Mouse (Mus musculus) intestine, embryonic 15.5 days (tissue): ENCODE results near the gene Map3k12. TPM values are rescaled to one million over a fixed set of nuclear protein-coding genes. Genes with fewer than 3 reads are reported as not detected.

Experiments
- ATAC-seq: fragments of 200-750 bp; cut with Nextera tagmentation; 2 replicates; pipeline ENCODE4 v1.8.0; 2017; ENCODE audit warnings: moderate TSS enrichment, moderate library complexity
- H3K27ac ChIP-seq: fragments of 300-500 bp; sonication (generic); 2 replicates; pipeline ENCODE4 v1.5.1; 2015; ENCODE audit warnings: mild to moderate bottlenecking, inconsistent platforms
- H3K27me3 ChIP-seq: fragments of 300-500 bp; sonication (generic); replicated peaks from 2 replicates; pipeline ENCODE4 v1.6.1; 2015; ENCODE audit warnings: inconsistent platforms
- H3K36me3 ChIP-seq: fragments of 300-500 bp; sonication (generic); 2 replicates; pipeline ENCODE4 v1.6.1; 2015; ENCODE audit warnings: inconsistent platforms
- H3K4me1 ChIP-seq: fragments of 300-500 bp; sonication (generic); replicated peaks from 2 replicates; pipeline ENCODE4 v1.6.1; 2015; ENCODE audit warnings: inconsistent platforms
- H3K4me2 ChIP-seq: fragments of 300-500 bp; sonication (generic); replicated peaks from 2 replicates; pipeline ENCODE4 v1.6.1; 2015; ENCODE audit warnings: mild to moderate bottlenecking, inconsistent platforms
- H3K4me3 ChIP-seq: fragments of 300-500 bp; sonication (generic); replicated peaks from 2 replicates; pipeline ENCODE4 v1.5.1; 2015; ENCODE audit warnings: inconsistent platforms
- H3K9ac ChIP-seq: fragments of 300-500 bp; sonication (generic); 2 replicates; pipeline ENCODE4 v1.6.1; 2015; ENCODE audit warnings: inconsistent platforms
- H3K9me3 ChIP-seq: fragments of 300-500 bp; sonication (generic); 2 replicates; pipeline ENCODE4 v1.6.1; 2016; ENCODE audit warnings: inconsistent platforms
- WGBS: fragments of 180-500 bp; shearing (Covaris S2); methylation state at CpG from one replicate; pipeline ENCODE4 v1.1.7; 2015; 5-methylcytosine and 5-hydroxymethylcytosine counted together
- polyA plus RNA-seq: library from polyadenylated mRNA; unstranded; fragments of >200 nt; fragmentation: Nextera tagmentation; extraction: Ambion mirVana; gene quantifications from 2 replicates; pipeline ENCODE4 v1.2.1, GENCODE M21; 2015

Gene Map3k12
- polyA plus RNA-seq, 1 experiment from 2014 or later = 10.8 TPM

DNA sequence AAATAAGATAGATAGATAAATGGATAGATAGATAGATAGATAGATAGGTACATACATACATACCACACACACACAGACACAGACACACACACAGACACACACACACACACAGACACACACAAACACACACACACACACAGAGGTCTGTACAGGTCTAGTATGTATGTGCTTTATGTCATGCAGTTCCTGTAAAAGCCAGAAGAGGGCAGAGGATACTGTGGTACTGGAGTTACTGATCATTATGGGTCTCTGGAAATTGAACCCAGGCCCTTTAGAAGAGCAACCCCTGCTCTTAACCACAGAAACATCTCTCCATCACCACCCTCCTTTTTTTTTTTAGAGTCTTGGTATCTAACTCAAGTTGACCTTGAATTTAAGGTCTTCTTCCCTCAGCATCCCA, 53.2 kb downstream of the Map3k12 start:
- Histone ChIP-seq H3K9me3 (no peaks in the 10 kb centered on the region), H3K4me2 (no peak overlapping the region), H3K36me3 (0 out of 2 replicates have a peak, but pooled peaks cover 8% of the 10 kb centered on the region), H3K9ac (no peak overlapping the region), H3K4me1 (peaks cover 12% of the 10 kb centered on the region), H3K27ac (no peak overlapping the region), H3K4me3 (no peak overlapping the region), H3K27me3 (no peaks in the 10 kb centered on the region)
- no peak for ATAC-seq

DNA sequence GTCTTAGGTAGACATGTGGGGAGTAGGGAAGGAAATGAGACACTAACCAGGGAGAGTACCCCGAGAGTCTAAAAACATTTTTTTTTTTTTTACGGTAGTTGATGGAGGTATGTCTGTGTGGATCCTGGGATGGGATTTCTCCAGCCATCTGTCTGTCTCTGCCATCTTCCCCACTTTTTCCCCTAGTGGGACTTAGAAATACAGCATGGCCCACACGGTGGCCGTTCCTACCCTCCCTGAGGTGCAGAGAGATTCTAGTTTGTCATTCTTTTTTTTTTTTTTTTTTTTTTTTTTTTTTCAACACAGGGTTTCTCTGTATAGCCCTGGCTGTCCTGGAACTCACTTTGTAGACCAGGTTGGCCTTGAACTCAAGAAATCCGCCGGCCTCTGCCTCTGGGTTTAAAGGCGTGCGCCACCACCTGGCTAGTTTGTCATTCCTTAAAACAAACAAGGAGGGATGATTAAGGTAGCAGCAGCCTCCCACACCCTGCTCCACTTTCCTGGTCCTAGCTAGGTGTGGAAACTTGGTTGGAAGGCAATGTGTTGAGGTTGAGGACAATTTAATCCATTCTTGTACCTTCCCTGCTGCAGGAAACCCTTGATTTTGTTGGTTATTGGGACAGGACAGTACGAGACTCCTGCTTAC, 55.3 kb downstream of the Map3k12 start:
- no peak for ATAC-seq
- no peak overlapping the region for H3K27ac ChIP-seq
- H3K9ac ChIP-seq = no peak overlapping the region
- 77% methylated on average over 9 of the region's 9 CpGs for WGBS
- no peak overlapping the region for H3K4me3 ChIP-seq
- H3K9me3 ChIP-seq = no peaks in the 10 kb centered on the region
- H3K36me3 ChIP-seq = 0 out of 2 replicates have a peak, but pooled peaks cover 2% of the 10 kb centered on the region
- H3K4me2 ChIP-seq = peak overlapping the region; percentile 57; the same call in 1 of the 2 replicates
- H3K4me1 ChIP-seq = peaks cover 12% of the 10 kb centered on the region
- H3K27me3 ChIP-seq = no peaks in the 10 kb centered on the region

DNA sequence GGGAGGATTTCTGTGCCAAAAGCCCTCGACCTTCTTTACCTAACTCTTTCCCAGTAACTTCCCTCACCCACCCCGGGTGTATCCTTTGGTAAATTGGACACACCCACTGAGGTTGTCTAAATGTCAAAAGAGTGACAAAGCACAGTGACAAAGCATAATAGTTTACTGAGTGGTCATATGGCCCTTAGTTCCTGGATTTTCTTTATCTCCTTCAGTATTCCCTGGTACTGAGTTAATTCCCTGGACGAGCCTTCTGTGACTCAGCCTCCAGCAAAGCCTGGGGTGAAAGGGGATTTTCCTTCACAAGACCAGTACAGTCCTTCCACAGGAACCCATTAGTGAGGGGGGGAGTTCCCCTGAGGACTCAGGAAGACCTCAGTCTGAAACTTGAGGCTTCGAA, 55.9 kb downstream of the Map3k12 start:
- no peaks in the 10 kb centered on the region for H3K9me3 ChIP-seq
- H3K9ac ChIP-seq = 0 out of 2 replicates have a peak overlapping the region, but pooled peaks have one; percentile 3
- H3K27me3 ChIP-seq = no peaks in the 10 kb centered on the region
- 50% methylated on average over 4 of the region's 4 CpGs for WGBS
- 0 out of 2 replicates have a peak, but pooled peaks cover 2% of the 10 kb centered on the region for H3K36me3 ChIP-seq
- H3K27ac ChIP-seq = no peak overlapping the region
- H3K4me1 ChIP-seq = peaks cover 12% of the 10 kb centered on the region
- no peak for ATAC-seq
- H3K4me2 ChIP-seq = peak overlapping the region; percentile 57
- no peak overlapping the region for H3K4me3 ChIP-seq

DNA sequence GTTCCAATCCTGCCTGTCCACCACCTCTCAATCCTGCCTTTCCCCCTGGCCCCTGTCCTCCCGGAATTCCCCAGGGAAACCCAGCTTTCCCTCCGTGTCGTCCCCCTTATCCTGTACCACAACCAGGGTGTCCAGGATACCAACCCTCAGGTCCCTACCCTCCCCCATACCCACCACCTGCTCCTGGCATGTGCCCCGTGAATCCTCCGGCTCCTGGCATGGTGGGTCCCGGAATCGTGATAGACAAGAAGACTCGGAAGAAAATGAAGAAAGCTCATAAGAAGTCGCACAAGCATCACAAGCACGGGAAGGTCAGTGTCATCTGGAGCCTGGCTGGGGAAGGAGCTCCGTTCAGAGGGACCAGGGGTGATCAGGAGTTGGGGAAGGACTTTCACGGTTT, 56.5 kb downstream of the Map3k12 start:
- Histone ChIP-seq H3K27ac (no peak overlapping the region), H3K4me2 (peak overlapping the region; percentile 57), H3K4me1 (peaks cover 12% of the 10 kb centered on the region), H3K9me3 (no peaks in the 10 kb centered on the region), H3K4me3 (peak overlapping the region; percentile 42; the same call in 1 of the 2 replicates), H3K9ac (0 out of 2 replicates have a peak overlapping the region, but pooled peaks have one; percentile 3), H3K27me3 (no peaks in the 10 kb centered on the region), H3K36me3 (0 out of 2 replicates have a peak, but pooled peaks cover 2% of the 10 kb centered on the region)
- ATAC-seq = no peak
- 77% methylated on average over 12 of the region's 12 CpGs for WGBS

GRCm38 (mm10) chr15:102459847-102460246, 57.0 kb downstream of the Map3k12 start:
- 0 out of 2 replicates have a peak, but pooled peaks cover 2% of the 10 kb centered on the region for H3K36me3 ChIP-seq
- no peaks in the 10 kb centered on the region for H3K27me3 ChIP-seq
- H3K27ac ChIP-seq = no peak overlapping the region
- H3K9ac ChIP-seq = no peak overlapping the region
- 44% methylated on average over 5 of the region's 5 CpGs for WGBS
- peak overlapping the region; percentile 57 for H3K4me2 ChIP-seq
- no peaks in the 10 kb centered on the region for H3K9me3 ChIP-seq
- peak overlapping the region; percentile 42 for H3K4me3 ChIP-seq
- peaks cover 12% of the 10 kb centered on the region for H3K4me1 ChIP-seq
- ATAC-seq = peak; percentile 8; the same call in 1 of the 2 replicates

- H3K27ac ChIP-seq = no peak overlapping the region
- 0 out of 2 replicates have a peak, but pooled peaks cover 2% of the 10 kb centered on the region for H3K36me3 ChIP-seq
- H3K9me3 ChIP-seq = no peaks in the 10 kb centered on the region
- H3K9ac ChIP-seq = peak overlapping the region; percentile 21; the same call in 1 of the 2 replicates
- no peaks in the 10 kb centered on the region for H3K27me3 ChIP-seq
- WGBS = 24% methylated on average over 6 of the region's 6 CpGs
- peak overlapping the region; percentile 57 for H3K4me2 ChIP-seq
- peak; percentile 61 for ATAC-seq
- peaks cover 12% of the 10 kb centered on the region for H3K4me1 ChIP-seq
- H3K4me3 ChIP-seq = peak overlapping the region; percentile 42
Observed at GRCm38 (mm10) chr15:102459381-102459780, 57.5 kb downstream of the Map3k12 start.

DNA sequence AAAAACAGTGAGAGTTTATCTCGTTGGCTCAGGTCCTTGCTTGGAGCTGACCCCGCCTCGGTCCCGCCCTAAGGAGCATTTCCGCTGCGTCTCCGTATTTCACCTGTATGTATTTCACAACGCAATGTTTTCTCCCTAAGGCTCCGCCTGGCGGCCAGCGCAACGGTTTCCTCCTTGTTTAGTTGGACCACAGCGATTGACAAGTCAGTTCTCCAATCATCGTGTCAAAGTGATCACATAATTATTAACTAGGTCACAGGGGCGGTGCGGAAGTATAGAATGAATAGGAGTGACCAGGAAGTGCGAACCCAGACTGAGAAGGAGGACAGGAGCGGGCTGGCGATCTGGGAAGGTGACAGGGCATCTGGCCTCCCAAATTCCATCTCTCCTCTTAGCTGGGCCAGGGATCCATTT, 58.0 kb downstream of the Map3k12 start, which contains the start of gene Prr13:
Prr13 (plus strand) TSS at position 125 of the 414 bp plus-strand sequence.
- no peaks in the 10 kb centered on the region for H3K9me3 ChIP-seq
- under 1% methylated on average over 19 of the region's 19 CpGs for WGBS
- H3K4me3 ChIP-seq = peak within 1 kb of the TSS; percentile 42
- peak within 1 kb of the TSS; percentile 21; the same call in 1 of the 2 replicates for H3K9ac ChIP-seq
- no peak within 1 kb of the TSS for H3K27ac ChIP-seq
- H3K27me3 ChIP-seq = no peaks in the 10 kb centered on the region
- peak within 1 kb of the TSS; percentile 57 for H3K4me2 ChIP-seq
- ATAC-seq = peak; percentile 96
- peaks cover 12% of the 10 kb centered on the region for H3K4me1 ChIP-seq
- H3K36me3 ChIP-seq = 0 out of 2 replicates have a peak, but pooled peaks cover 2% of the 10 kb centered on the region

- Histone ChIP-seq H3K4me2 (peak overlapping the region; percentile 57), H3K27me3 (no peaks in the 10 kb centered on the region), H3K4me1 (peaks cover 12% of the 10 kb centered on the region), H3K9me3 (no peaks in the 10 kb centered on the region), H3K27ac (no peak overlapping the region), H3K36me3 (0 out of 2 replicates have a peak, but pooled peaks cover 2% of the 10 kb centered on the region), H3K4me3 (no peak overlapping the region), H3K9ac (no peak overlapping the region)
- ATAC-seq = 0 out of 2 replicates have a peak, but pooled peaks have one; percentile 5
- WGBS = 67% methylated on average over 5 of the region's 5 CpGs
Observed at GRCm38 (mm10) chr15:102458050-102458736, 58.7 kb downstream of the Map3k12 start.

DNA sequence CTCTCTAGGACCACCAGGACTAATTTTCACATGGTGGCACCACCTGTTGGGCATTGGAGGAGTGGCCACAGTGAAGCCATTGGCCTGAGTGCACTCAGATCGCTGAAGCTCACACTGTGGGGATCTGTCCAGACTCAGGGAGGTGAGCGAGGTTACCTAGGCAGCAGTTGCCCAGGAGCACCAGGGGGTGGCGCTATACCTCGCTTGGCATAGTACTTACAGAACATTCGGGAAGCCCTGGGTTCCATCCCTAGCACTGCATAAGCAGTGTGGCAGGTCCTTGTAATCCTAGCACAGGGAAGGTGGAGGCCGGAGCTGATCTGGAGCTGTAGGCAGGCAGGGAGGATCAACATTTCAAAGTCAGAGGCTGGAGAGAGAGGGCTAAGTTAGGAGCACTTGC, 60.9 kb downstream of the Map3k12 start:
- Histone ChIP-seq H3K27me3 (no peaks in the 10 kb centered on the region), H3K9ac (no peak overlapping the region), H3K4me2 (no peak overlapping the region), H3K27ac (no peak overlapping the region), H3K4me1 (peaks cover 9% of the 10 kb centered on the region; the same call in 1 of the 2 replicates), H3K4me3 (no peak overlapping the region), H3K9me3 (no peaks in the 10 kb centered on the region), H3K36me3 (no peaks in the 10 kb centered on the region)
- 38% methylated on average over 6 of the region's 6 CpGs for WGBS
- ATAC-seq = no peak

- Histone ChIP-seq H3K4me3 (no peak overlapping the region), H3K27me3 (no peaks in the 10 kb centered on the region), H3K9me3 (no peaks in the 10 kb centered on the region), H3K36me3 (no peaks in the 10 kb centered on the region), H3K4me2 (no peak overlapping the region), H3K9ac (no peak overlapping the region), H3K4me1 (no peaks in the 10 kb centered on the region), H3K27ac (no peak overlapping the region)
- ATAC-seq = no peak
- 76% methylated on average over 26 of the region's 26 CpGs for WGBS
Observed at GRCm38 (mm10) chr15:102451666-102452430, 65.0 kb downstream of the Map3k12 start.

- Histone ChIP-seq H3K36me3 (no peaks in the 10 kb centered on the region), H3K4me3 (no peak overlapping the region), H3K9ac (no peak overlapping the region), H3K9me3 (no peaks in the 10 kb centered on the region), H3K27ac (no peak overlapping the region), H3K27me3 (no peaks in the 10 kb centered on the region), H3K4me2 (0 out of 2 replicates have a peak overlapping the region, but pooled peaks have one; percentile 0), H3K4me1 (no peaks in the 10 kb centered on the region)
- WGBS = 33% methylated on average over 7 of the region's 7 CpGs
- peak; percentile 76 for ATAC-seq
Observed at GRCm38 (mm10) chr15:102450928-102451327, 65.9 kb downstream of the Map3k12 start.

DNA sequence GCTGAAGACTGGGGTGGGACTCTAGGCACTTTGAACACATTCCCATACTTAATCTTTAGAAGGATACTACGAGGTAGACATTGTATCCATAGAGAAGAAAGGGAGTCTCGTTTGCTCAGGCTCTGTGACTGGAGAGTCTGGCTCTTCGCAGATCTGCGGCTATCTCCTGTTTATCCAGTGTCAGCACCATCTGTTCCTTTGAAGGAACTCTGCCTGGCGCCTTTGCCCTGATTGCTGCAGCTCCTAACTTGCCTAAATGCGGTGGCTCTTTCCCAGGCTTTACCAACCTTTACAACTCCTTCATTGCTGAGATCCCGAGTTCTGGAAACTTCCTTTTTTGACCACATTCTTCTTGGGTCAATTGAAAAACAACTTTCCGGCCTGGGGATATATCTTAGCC, 67.5 kb downstream of the Map3k12 start:
- H3K27me3 ChIP-seq = no peaks in the 10 kb centered on the region
- no peak for ATAC-seq
- H3K27ac ChIP-seq = no peak overlapping the region
- no peak overlapping the region for H3K9ac ChIP-seq
- H3K4me2 ChIP-seq = no peak overlapping the region
- H3K36me3 ChIP-seq = no peaks in the 10 kb centered on the region
- H3K4me1 ChIP-seq = no peaks in the 10 kb centered on the region
- WGBS = 55% methylated on average over 8 of the region's 8 CpGs
- H3K9me3 ChIP-seq = no peaks in the 10 kb centered on the region
- no peak overlapping the region for H3K4me3 ChIP-seq
